Mouse (Mus musculus) lung, adult 10 weeks (tissue): ENCODE results near the gene Il6st. TPM values are rescaled to one million over a fixed set of nuclear protein-coding genes. Genes with fewer than 3 reads are reported as not detected.

Source experiments
- polyA plus RNA-seq: library from polyadenylated mRNA; stranded (reverse); fragments of 350-450 nt; fragmentation: Illumina TruSeq; extraction: RNeasy Lipid Tissue Mini Kit (QIAGEN cat#74804); gene quantifications from one replicate; pipeline ENCODE4 v1.2.3, GENCODE M21; 2014; ENCODE audit warnings: low read depth, low replicate concordance; ENCODE audit not compliant: insufficient read depth

Gene Il6st
- 50.2 TPM for polyA plus RNA-seq

GRCm38 (mm10) chr13:112463868-112464625 lies at the start of gene Il6st:
Gene Il6st, plus strand, starts transcription at chr13:112464070.

Other genes with a start within 250 kb of the Il6st start
- gene Ankrd55, start 175.6 kb upstream of the Il6st start, polyA plus RNA-seq, result 0.31 TPM
- not detected for gene Il31ra, start 130.3 kb downstream of the Il6st start, polyA plus RNA-seq
- gene Ddx4, start 188.4 kb downstream of the Il6st start, polyA plus RNA-seq, result 0.23 TPM
- 4.3 TPM for gene Slc38a9, start 196.7 kb downstream of the Il6st start, polyA plus RNA-seq